ENCODE assay signal across 15 mouse cellular contexts in genomic region chr7:98774597-98774996, GRCm38 (mm10).
DNase-seq lines count a peak whose midpoint lies in the region; ATAC-seq and TF ChIP-seq lines count a peak whose summit lies in the region.
"Had no signal": no experiment of that assay in that cellular context is flagged by ENCODE, and none has a peak within 500 bp of the region (broad histone marks: within the 10 kb centered on the region; RNA-seq: fewer than 3 reads in every experiment).

No protein-coding gene starts in this region.

- H3K4me2 ChIP-seq in kidney, postnatal 0 days (ENCODE audit: low read length): no peak overlapping the region
- H3K4me2 ChIP-seq in kidney, embryonic 14.5 days (replicated peaks; ENCODE audit: low read depth, low read length): no peak overlapping the region
- H3K4me2 ChIP-seq in lung, postnatal 0 days (replicated peaks; ENCODE audit: low read depth, low read length): no peak overlapping the region
- H3K4me2 ChIP-seq: heart, embryonic 13.5 days; liver, embryonic 15.5 days had no signal

- no peaks in the 10 kb centered on the region for H3K9me3 ChIP-seq in kidney, postnatal 0 days (replicated peaks; ENCODE audit: low read length)
- no peaks in the 10 kb centered on the region for H3K9me3 ChIP-seq in kidney, embryonic 14.5 days (ENCODE audit: control insufficient read depth, low read length)
- no peaks in the 10 kb centered on the region for H3K9me3 ChIP-seq in lung, postnatal 0 days (ENCODE audit: low read length)
- H3K9me3 ChIP-seq in ES-E14 (ENCODE audit: control insufficient read depth, insufficient read depth, low read depth, low read length): no peaks in the 10 kb centered on the region
- H3K9me3 ChIP-seq: heart, embryonic 13.5 days; hindbrain, embryonic 10.5 days; liver, embryonic 15.5 days; midbrain, embryonic 10.5 days had no signal

- H3K27ac ChIP-seq in kidney, postnatal 0 days: no peak overlapping the region
- H3K27ac ChIP-seq in kidney, embryonic 14.5 days (ENCODE audit: low read depth, low read length): no peak overlapping the region
- H3K27ac ChIP-seq in lung, postnatal 0 days (ENCODE audit: low read length): no peak overlapping the region
- H3K27ac ChIP-seq in ES-E14 (ENCODE audit: insufficient read depth, low read depth, low read length, poor library complexity, severe bottlenecking): no peak overlapping the region
- H3K27ac ChIP-seq: heart, embryonic 13.5 days; hindbrain, embryonic 10.5 days; liver, embryonic 15.5 days; midbrain, embryonic 10.5 days had no signal

- no peak overlapping the region for H3K9ac ChIP-seq in kidney, postnatal 0 days (ENCODE audit: low read depth, low read length)
- no peak overlapping the region for H3K9ac ChIP-seq in kidney, embryonic 14.5 days (ENCODE audit: low read depth, low read length)
- no peak overlapping the region for H3K9ac ChIP-seq in lung, postnatal 0 days (replicated peaks; ENCODE audit: low read depth)
- no peak overlapping the region for H3K9ac ChIP-seq in ES-E14 (ENCODE audit: insufficient read depth, low read depth, low read length, poor library complexity, severe bottlenecking)
- H3K9ac ChIP-seq: heart, embryonic 13.5 days; liver, embryonic 15.5 days had no signal

- H3K36me3 ChIP-seq in kidney, postnatal 0 days (ENCODE audit: insufficient read depth, low read length): no peaks in the 10 kb centered on the region
- no peaks in the 10 kb centered on the region for H3K36me3 ChIP-seq in kidney, embryonic 14.5 days (ENCODE audit: control insufficient read depth, insufficient read depth, low read length)
- no peaks in the 10 kb centered on the region for H3K36me3 ChIP-seq in lung, postnatal 0 days (ENCODE audit: insufficient read depth, low read length)
- no peaks in the 10 kb centered on the region for H3K36me3 ChIP-seq in ES-E14 (ENCODE audit: control insufficient read depth, insufficient read depth, low read length, poor library complexity, severe bottlenecking)
- H3K36me3 ChIP-seq: heart, embryonic 13.5 days; hindbrain, embryonic 10.5 days; liver, embryonic 15.5 days; midbrain, embryonic 10.5 days had no signal

- in situ Hi-C loops in ES-E14 (cut with MboI; ENCODE audit: low sequenced_read_pairs in 2 of 2, unreplicated experiment in 2 of 2): no loop called here

- no peak for ATAC-seq in kidney, postnatal 0 days (replicated peaks; ENCODE audit: low FRiP score, low read depth)
- no peak for ATAC-seq in kidney, embryonic 14.5 days (ENCODE audit: low FRiP score, low TSS enrichment)
- no peak for ATAC-seq in lung, postnatal 0 days

- H3K4me1 ChIP-seq in kidney, postnatal 0 days (replicated peaks; ENCODE audit: insufficient read depth, low read length): peaks cover 14% of the 10 kb centered on the region; the same call in 1 of the 2 replicates
- peaks cover 33% of the 10 kb centered on the region for H3K4me1 ChIP-seq in kidney, embryonic 14.5 days (ENCODE audit: control insufficient read depth, insufficient read depth, low read length)
- H3K4me1 ChIP-seq in lung, postnatal 0 days (ENCODE audit: insufficient read depth, low read depth, low read length): peaks cover 6% of the 10 kb centered on the region; the same call in 1 of the 2 replicates
- peaks cover 2 to 5% of the 10 kb centered on the region in 2 experiments; a peak in 2 of 4 replicates for H3K4me1 ChIP-seq in ES-E14 (ENCODE audit: control insufficient read depth in 2 of 2, insufficient read depth in 2 of 2, low read length in 2 of 2, poor library complexity in 1 of 2)
- H3K4me1 ChIP-seq: liver, embryonic 15.5 days had no signal

- no peak overlapping the region for H3K4me3 ChIP-seq in kidney, postnatal 0 days (replicated peaks; ENCODE audit: low read depth, low read length)
- H3K4me3 ChIP-seq in kidney, embryonic 14.5 days (ENCODE audit: low read length): no peak overlapping the region
- no peak overlapping the region for H3K4me3 ChIP-seq in lung, postnatal 0 days (ENCODE audit: low read depth, low read length)
- no peak overlapping the region for H3K4me3 ChIP-seq in ES-E14 (ENCODE audit: insufficient read depth in 1 of 2, low read depth in 1 of 2, low read length in 2 of 2, poor library complexity in 1 of 2, severe bottlenecking in 1 of 2)
- H3K4me3 ChIP-seq: erythroblast, embryonic 14.5 days; heart, embryonic 13.5 days; hindbrain, embryonic 10.5 days; liver, embryonic 15.5 days; midbrain, embryonic 10.5 days had no signal

- no peak for TF ChIP-seq EP300 in lung, postnatal 0 days (IDR thresholded peaks at IDR 0.05)

- no peaks in the 10 kb centered on the region for H3K27me3 ChIP-seq in kidney, postnatal 0 days (ENCODE audit: insufficient read depth, low read length)
- H3K27me3 ChIP-seq in kidney, embryonic 14.5 days (ENCODE audit: control insufficient read depth, insufficient read depth, low read length): no peaks in the 10 kb centered on the region; the same call in 1 of the 2 replicates
- no peaks in the 10 kb centered on the region for H3K27me3 ChIP-seq in lung, postnatal 0 days (replicated peaks; ENCODE audit: insufficient read depth, low read length)
- H3K27me3 ChIP-seq: heart, embryonic 13.5 days had no signal

- peak; percentile 36; the same call in 1 of the 2 replicates for TF ChIP-seq CTCF in kidney, postnatal 0 days (IDR thresholded peaks at IDR 0.05; ENCODE audit: low read depth)
- peak; percentile 45 for TF ChIP-seq CTCF in lung, postnatal 0 days (IDR thresholded peaks at IDR 0.05)

- WGBS in kidney, postnatal 0 days: 65% methylated on average over 4 of the region's 4 CpGs
- WGBS in kidney, embryonic 14.5 days: 62% methylated on average over 4 of the region's 4 CpGs
- 52% methylated on average over 4 of the region's 4 CpGs for WGBS in lung, postnatal 0 days

- DNase-seq in kidney, postnatal 0 days (ENCODE audit: low spot score): no peak
- no peak for DNase-seq in lung, postnatal 0 days (ENCODE audit: low spot score)
- no peak for DNase-seq in lung, postnatal 25 days (ENCODE audit: low spot score)
- peak; percentile 56 for DNase-seq in ES-E14 (ENCODE audit: low read depth, low spot score)
- DNase-seq in induced T-regulatory cell, adult 2 months (ENCODE audit: low read depth): peak; percentile 26
- no peak for DNase-seq in kidney, postnatal 14 days
- DNase-seq in layer of hippocampus, postnatal 25 days (ENCODE audit: extremely low spot score in 1 of 2, low spot score in 1 of 2): no peak
- DNase-seq: cerebellum, adult 9-10 months; kidney, adult 18-20 months had no signal

TF ChIP-seq in ES-E14, 5 proteins besides CTCF, POLR2A, EP300 and RAD21:
- TF ChIP-seq ZNF384 (IDR thresholded peaks at IDR 0.05; ENCODE audit: low read depth, low read length) (no peak), CHD2 (IDR thresholded peaks at IDR 0.05; ENCODE audit: low read depth, low read length) (no peak), MAFK (IDR thresholded peaks at IDR 0.05; ENCODE audit: insufficient read depth, low read depth, low read length) (no peak), HCFC1 (IDR thresholded peaks at IDR 0.05; ENCODE audit: borderline replicate concordance, insufficient read depth, low read length) (no peak), ZC3H11A (IDR thresholded peaks at IDR 0.05; ENCODE audit: borderline replicate concordance, low read depth, low read length) (no peak)

Comparison
In these comparisons a context has a peak if more than half of its experiments do, and no peak if none do; other contexts are left out.
1. DNase-seq: peak in ES-E14 (single experiment) and induced T-regulatory cell, adult 2 months (single experiment); none in kidney, postnatal 0 days (single experiment), lung, postnatal 0 days (single experiment), lung, postnatal 25 days (single experiment), kidney, postnatal 14 days (single experiment) and layer of hippocampus, postnatal 25 days (0 of 2).